Mouse (Mus musculus) midbrain, embryonic 16.5 days (tissue): ENCODE measurements around the gene Cacnb1. TPM values are rescaled to one million over a fixed set of nuclear protein-coding genes. Genes with fewer than 3 reads are reported as not detected.
A peak's percentile ranks its signal among the peaks of the same experiment; 100 is the strongest.

Experiments used
- ATAC-seq: fragments of 200-750 bp; cut with Nextera tagmentation; 2 replicates; pipeline ENCODE4 v1.8.0; 2017; ENCODE audit warnings: moderate TSS enrichment
- H3K27ac ChIP-seq: fragments of 300-500 bp; sonication (generic); 2 replicates; pipeline ENCODE4 v1.5.1; 2014; ENCODE audit warnings: mild to moderate bottlenecking, low read length, mixed read lengths
- H3K27me3 ChIP-seq: fragments of 300-500 bp; sonication (generic); 2 replicates; pipeline ENCODE4 v1.6.1; 2014; ENCODE audit warnings: low read depth, low read length, mixed read lengths; ENCODE audit not compliant: control insufficient read depth, insufficient read depth
- H3K36me3 ChIP-seq: fragments of 300-500 bp; sonication (generic); 2 replicates; pipeline ENCODE4 v1.6.1; 2014; ENCODE audit warnings: mild to moderate bottlenecking, low read length, moderate library complexity, mixed read lengths; ENCODE audit not compliant: control insufficient read depth, insufficient read depth
- H3K4me1 ChIP-seq: fragments of 300-500 bp; sonication (generic); 2 replicates; pipeline ENCODE4 v1.6.1; 2014; ENCODE audit warnings: mild to moderate bottlenecking, low read length, mixed read lengths; ENCODE audit not compliant: control insufficient read depth, insufficient read depth
- H3K4me2 ChIP-seq: fragments of 300-500 bp; sonication (generic); 2 replicates; pipeline ENCODE4 v1.6.1; 2014; ENCODE audit warnings: mild to moderate bottlenecking, low read length, mixed read lengths
- H3K4me3 ChIP-seq: fragments of 300-500 bp; sonication (generic); 2 replicates; pipeline ENCODE4 v1.5.1; 2014; ENCODE audit warnings: low read depth, mild to moderate bottlenecking, low read length, moderate library complexity, mixed read lengths
- H3K9ac ChIP-seq: fragments of 300-500 bp; sonication (generic); 2 replicates; pipeline ENCODE4 v1.6.1; 2014; ENCODE audit warnings: low read depth, low read length, mixed read lengths
- H3K9me3 ChIP-seq: fragments of 300-500 bp; sonication (generic); replicated peaks from 2 replicates; pipeline ENCODE4 v1.6.1; 2014; ENCODE audit warnings: mild to moderate bottlenecking, low read length, mixed read lengths; ENCODE audit not compliant: control insufficient read depth, poor library complexity, severe bottlenecking
- WGBS: fragments of 180-500 bp; shearing (Covaris S2); extraction: QIAGEN DNeasy Blood & Tissue Kit; methylation state at CpG from one replicate; pipeline ENCODE4 v1.1.7; 2014; 5-methylcytosine and 5-hydroxymethylcytosine counted together
- polyA plus RNA-seq: library from polyadenylated mRNA; unstranded; fragments of >200 nt; fragmentation: Nextera tagmentation; extraction: Ambion mirVana; gene quantifications from 2 replicates; pipeline ENCODE4 v1.2.1, GENCODE M21; 2015

Gene Cacnb1
- polyA plus RNA-seq, 1 experiment from 2014 or later = 73.2 TPM

DNA sequence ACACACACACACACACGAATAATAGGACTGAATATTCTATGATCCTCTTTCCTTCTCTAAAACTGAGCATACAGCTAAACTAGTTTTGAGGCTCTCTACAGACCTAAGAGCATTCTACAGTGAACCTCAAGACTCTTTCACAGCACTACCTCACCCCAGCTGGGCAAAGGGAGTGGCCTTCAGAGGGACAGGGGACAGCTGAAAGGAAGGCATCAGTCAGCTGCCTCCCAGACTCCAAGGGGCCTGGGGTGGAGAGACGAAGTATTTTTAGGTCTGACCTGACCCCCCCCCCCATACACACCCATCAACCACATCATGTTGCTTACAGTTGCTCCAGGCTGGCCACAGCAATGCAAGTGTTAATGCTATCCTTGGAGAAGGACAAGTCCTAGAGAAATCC lies 1.7 kb downstream of the Cacnb1 start:
- ATAC-seq = no peak
- Histone ChIP-seq H3K4me2 (peak overlapping the region; percentile 81), H3K9ac (peak overlapping the region; percentile 95), H3K9me3 (no peaks in the 10 kb centered on the region), H3K27ac (peak overlapping the region; percentile 95), H3K4me1 (peaks cover 45% of the 10 kb centered on the region), H3K36me3 (peaks cover 12% of the 10 kb centered on the region), H3K27me3 (no peaks in the 10 kb centered on the region), H3K4me3 (peak overlapping the region; percentile 80)
- WGBS = 51% methylated on average over 2 of the region's 2 CpGs

DNA sequence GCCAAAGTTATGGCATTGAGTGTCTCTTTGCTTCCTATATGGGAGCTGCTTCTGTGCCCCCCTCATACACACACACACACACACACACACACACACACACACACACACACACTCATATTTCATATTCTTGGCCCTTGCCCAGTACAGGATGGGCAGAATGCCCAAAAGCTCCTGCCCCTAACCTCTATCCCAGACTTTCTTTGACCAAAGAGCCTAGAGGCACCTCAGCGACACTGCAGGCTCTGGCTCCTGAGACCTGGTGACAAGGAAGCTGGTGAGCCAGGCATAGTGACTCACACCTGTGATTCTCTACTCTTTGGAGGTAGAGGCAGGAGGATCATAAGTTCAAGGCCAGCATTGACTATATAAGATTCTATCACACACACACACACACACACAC lies 2.1 kb downstream of the Cacnb1 start:
- H3K9ac ChIP-seq = peak overlapping the region; percentile 61
- peak overlapping the region; percentile 19; the same call in 1 of the 2 replicates for H3K4me3 ChIP-seq
- WGBS = 38% methylated on average over 1 of the region's 1 CpGs
- 0 out of 2 replicates have a peak overlapping the region, but pooled peaks have one; percentile 76 for H3K27ac ChIP-seq
- H3K4me1 ChIP-seq = peaks cover 41% of the 10 kb centered on the region
- peaks cover 16% of the 10 kb centered on the region for H3K36me3 ChIP-seq
- ATAC-seq = no peak
- no peaks in the 10 kb centered on the region for H3K27me3 ChIP-seq
- peak overlapping the region; percentile 81 for H3K4me2 ChIP-seq
- no peaks in the 10 kb centered on the region for H3K9me3 ChIP-seq

DNA sequence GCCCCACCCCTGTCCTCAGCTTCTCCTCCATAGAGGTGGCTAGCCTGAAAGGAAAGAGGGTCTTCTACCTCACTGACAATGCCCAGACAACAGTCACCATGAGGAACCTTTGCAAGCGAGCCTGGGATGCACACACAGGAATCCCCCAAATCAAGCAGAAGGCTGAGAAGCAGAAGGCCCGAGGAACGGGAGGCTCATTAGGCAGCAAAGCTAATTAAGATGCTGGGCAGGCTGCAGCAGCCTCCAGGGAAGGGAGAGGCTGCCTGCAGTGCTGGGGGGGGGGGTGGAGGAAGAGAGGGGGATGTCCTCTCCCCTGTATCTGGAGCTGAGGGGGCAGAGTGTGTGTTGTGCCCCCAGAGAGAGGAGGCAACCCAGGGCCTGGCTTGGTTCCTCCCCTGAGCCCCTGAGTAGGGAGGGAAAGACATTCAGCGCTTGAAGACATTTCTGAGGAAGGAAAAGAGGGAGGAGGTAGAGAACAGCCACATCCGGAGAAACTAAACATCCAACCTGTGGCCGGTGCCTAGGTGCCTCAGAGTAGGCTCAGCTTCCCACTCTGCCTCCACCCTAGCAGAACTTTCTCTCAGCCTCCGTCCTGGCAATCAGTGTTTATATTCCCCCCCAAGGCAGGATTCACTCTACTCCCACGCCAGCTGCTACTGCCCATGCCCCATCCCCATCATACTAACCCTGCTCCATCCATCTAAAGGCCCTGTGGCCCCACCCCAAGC lies 2.8 kb downstream of the Cacnb1 start:
- H3K9me3 ChIP-seq = no peaks in the 10 kb centered on the region
- peak overlapping the region; percentile 76 for H3K27ac ChIP-seq
- H3K4me1 ChIP-seq = peaks cover 38% of the 10 kb centered on the region
- H3K4me3 ChIP-seq = peak overlapping the region; percentile 19
- H3K4me2 ChIP-seq = peak overlapping the region; percentile 81
- WGBS = 15% methylated on average over 7 of the region's 8 CpGs
- no peaks in the 10 kb centered on the region for H3K27me3 ChIP-seq
- H3K9ac ChIP-seq = peak overlapping the region; percentile 61
- peaks cover 20% of the 10 kb centered on the region for H3K36me3 ChIP-seq
- ATAC-seq = no peak

DNA sequence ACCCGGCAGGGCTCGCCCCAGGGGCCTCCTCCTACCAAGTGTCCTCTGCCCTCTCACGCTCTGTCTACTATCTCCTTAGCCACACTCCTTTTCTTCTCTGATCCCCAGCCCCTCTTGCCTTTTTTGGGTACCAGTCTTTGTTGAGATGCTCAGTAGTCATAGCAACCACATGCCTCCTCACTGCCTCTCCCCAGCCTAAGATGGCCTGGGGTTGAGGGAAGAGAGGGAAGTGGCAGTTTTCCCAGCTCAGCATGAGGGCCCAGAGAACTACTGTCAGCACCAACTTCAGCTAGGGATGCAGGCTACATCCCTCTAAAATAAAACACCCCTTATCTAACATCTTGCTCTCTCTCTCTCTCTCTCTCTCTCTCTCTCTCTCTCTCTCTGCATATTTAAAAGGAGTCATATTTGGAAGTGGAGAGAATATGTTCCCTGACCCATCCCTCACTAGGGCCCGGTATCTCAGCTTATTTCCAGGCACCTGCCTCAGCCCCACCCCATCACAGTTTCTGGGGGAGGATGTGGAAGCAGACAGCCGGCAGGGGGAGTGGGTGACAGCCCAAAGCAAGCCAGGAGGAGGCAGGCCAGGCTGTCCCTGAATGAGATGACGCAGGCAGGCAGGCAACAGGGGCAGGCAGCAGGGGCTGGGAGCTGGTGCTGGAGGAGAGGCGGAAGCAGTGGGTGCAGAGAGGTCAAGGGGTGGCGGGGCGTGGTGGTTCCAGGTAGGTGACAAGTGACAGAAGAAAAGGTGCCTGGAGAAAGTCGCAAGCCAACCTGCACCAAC lies 3.8 kb downstream of the Cacnb1 start:
- ATAC-seq = no peak
- H3K4me2 ChIP-seq = peak overlapping the region; percentile 81; the same call in 1 of the 2 replicates
- H3K36me3 ChIP-seq = peaks cover 28% of the 10 kb centered on the region
- H3K9ac ChIP-seq = peak overlapping the region; percentile 61; the same call in 1 of the 2 replicates
- H3K4me1 ChIP-seq = peaks cover 38% of the 10 kb centered on the region
- WGBS = 23% methylated on average over 9 of the region's 10 CpGs
- H3K27ac ChIP-seq = peak overlapping the region; percentile 76
- H3K9me3 ChIP-seq = no peaks in the 10 kb centered on the region
- H3K27me3 ChIP-seq = no peaks in the 10 kb centered on the region
- peak overlapping the region; percentile 19; the same call in 1 of the 2 replicates for H3K4me3 ChIP-seq

DNA sequence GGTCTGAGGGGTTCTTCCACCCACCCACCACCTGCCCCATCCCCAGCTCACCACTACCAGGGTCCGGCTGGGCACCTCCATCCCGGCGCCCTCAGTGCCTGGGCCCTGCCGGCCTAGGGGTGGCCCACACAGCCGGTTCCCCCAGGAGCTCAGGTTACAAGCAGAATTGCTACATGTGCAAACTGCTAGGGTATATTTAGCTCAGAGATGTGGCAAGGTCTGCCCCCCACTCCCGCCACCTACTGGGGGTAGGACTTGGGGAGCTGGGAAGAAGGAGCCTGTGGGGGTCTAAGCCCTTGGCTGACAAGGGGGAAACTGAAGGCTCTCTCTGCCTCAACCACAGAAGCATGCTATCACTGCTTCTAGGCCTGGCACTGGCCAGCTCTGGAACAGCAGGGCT lies 4.6 kb downstream of the Cacnb1 start:
- H3K4me2 ChIP-seq = no peak overlapping the region
- H3K9ac ChIP-seq = no peak overlapping the region
- WGBS = 45% methylated on average over 6 of the region's 6 CpGs
- peaks cover 35% of the 10 kb centered on the region for H3K4me1 ChIP-seq
- H3K9me3 ChIP-seq = no peaks in the 10 kb centered on the region
- ATAC-seq = no peak
- 0 out of 2 replicates have a peak overlapping the region, but pooled peaks have one; percentile 10 for H3K27ac ChIP-seq
- no peak overlapping the region for H3K4me3 ChIP-seq
- H3K36me3 ChIP-seq = peaks cover 29% of the 10 kb centered on the region
- no peaks in the 10 kb centered on the region for H3K27me3 ChIP-seq

DNA sequence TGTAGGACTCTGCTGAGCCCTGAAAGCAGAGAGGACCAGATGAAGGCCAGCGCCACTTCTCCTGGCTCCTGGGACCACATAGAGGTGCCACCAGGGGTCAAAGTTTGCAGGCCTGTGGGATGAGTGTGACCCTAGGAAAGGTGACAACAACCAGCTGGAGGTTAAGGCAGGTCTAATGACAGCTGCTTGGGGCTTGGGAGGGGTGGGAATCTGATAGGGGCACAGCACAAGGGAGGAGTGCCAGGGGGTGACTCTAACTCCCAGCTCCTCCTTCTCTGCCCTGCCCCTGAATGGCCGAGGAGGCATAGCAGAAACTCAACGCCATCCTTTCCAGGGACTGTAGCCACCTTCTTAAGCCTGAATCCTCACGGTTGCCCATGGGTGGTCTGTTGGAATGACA lies 6.0 kb downstream of the Cacnb1 start:
- H3K9me3 ChIP-seq = no peaks in the 10 kb centered on the region
- no peak overlapping the region for H3K4me3 ChIP-seq
- 77% methylated on average over 4 of the region's 4 CpGs for WGBS
- H3K27me3 ChIP-seq = no peaks in the 10 kb centered on the region
- H3K36me3 ChIP-seq = peaks cover 34% of the 10 kb centered on the region
- ATAC-seq = no peak
- no peak overlapping the region for H3K4me2 ChIP-seq
- H3K4me1 ChIP-seq = peaks cover 31% of the 10 kb centered on the region
- H3K9ac ChIP-seq = no peak overlapping the region
- H3K27ac ChIP-seq = no peak overlapping the region

DNA sequence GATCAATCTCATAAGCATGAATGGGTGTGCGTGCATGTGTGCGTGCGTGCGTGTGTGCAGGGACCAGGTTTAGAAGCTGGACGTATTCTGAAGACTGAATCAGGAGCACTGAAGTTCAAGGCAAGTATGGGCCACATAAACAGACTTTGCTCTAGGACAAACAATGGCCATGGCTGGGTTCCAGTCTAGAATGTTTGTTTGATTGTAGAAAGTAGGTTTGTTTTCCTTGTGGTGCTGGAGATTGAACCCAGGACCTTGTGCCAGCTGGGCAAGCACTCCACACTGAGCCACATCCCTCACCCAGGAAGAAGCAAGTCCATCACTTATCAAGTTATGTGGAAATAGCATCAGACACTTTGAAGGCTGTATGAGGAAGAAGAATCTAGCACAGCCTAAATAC lies 6.7 kb downstream of the Cacnb1 start:
- 94% methylated on average over 5 of the region's 5 CpGs for WGBS
- no peak overlapping the region for H3K27ac ChIP-seq
- peaks cover 28% of the 10 kb centered on the region for H3K4me1 ChIP-seq
- no peak overlapping the region for H3K4me2 ChIP-seq
- no peak overlapping the region for H3K4me3 ChIP-seq
- H3K36me3 ChIP-seq = peaks cover 40% of the 10 kb centered on the region
- no peak for ATAC-seq
- H3K27me3 ChIP-seq = no peaks in the 10 kb centered on the region
- no peak overlapping the region for H3K9ac ChIP-seq
- H3K9me3 ChIP-seq = no peaks in the 10 kb centered on the region

DNA sequence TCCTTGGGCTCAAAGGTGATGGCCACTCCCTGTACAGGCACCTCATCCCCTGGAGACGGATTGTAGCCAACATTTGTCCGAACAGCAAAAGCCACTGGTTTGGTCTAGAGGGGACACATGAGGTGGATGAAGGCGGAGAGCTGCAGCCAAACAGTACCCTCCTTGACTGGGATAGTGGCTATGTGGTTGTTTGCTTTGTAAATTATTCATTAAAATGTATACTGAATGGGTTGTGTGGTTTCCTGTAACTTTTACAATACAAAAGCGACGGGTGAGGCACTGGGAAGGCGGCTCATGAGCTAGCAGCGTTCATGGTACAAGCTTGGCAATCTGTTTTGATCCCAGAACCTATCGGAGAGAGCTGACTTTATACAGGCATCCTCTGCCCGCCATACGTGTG lies 10.0 kb downstream of the Cacnb1 start:
- Histone ChIP-seq H3K27me3 (no peaks in the 10 kb centered on the region), H3K36me3 (peaks cover 54% of the 10 kb centered on the region), H3K9ac (no peak overlapping the region), H3K9me3 (no peaks in the 10 kb centered on the region), H3K27ac (no peak overlapping the region), H3K4me1 (no peaks in the 10 kb centered on the region; the same call in 1 of the 2 replicates), H3K4me3 (no peak overlapping the region), H3K4me2 (no peak overlapping the region)
- no peak for ATAC-seq
- 91% methylated on average over 10 of the region's 10 CpGs for WGBS

DNA sequence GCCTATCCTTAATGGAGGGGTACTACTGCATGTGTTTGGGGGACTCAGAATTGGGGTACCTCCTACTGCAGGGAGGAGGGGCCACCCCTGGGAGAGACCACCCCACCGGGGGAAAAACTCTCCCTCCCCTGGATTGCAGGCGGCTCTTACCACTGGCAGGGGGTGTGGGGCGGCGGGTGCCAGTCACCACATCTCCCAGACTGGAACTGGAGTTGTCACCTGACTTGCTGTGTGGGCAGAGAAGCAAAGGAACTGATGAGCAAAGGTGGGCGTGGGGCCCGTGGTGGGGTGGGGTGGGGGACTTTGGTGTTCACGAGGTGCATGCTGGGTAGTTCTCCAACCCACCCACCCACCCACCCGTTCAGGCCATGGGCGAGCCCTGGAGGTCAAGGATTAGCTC lies 11.1 kb downstream of the Cacnb1 start:
- no peak overlapping the region for H3K4me3 ChIP-seq
- no peak overlapping the region for H3K27ac ChIP-seq
- WGBS = 68% methylated on average over 9 of the region's 9 CpGs
- no peak for ATAC-seq
- no peaks in the 10 kb centered on the region for H3K9me3 ChIP-seq
- H3K27me3 ChIP-seq = no peaks in the 10 kb centered on the region
- H3K36me3 ChIP-seq = peaks cover 56% of the 10 kb centered on the region
- no peak overlapping the region for H3K4me2 ChIP-seq
- H3K9ac ChIP-seq = no peak overlapping the region
- no peaks in the 10 kb centered on the region; the same call in 1 of the 2 replicates for H3K4me1 ChIP-seq
